Mouse (Mus musculus): ENCODE measurements around the gene AC134908.4.

AC134908.4 gene

GRCm38 (mm10) chr17:25806507-25806906 lies 11.0 kb upstream of the AC134908.4 start:
- no peak for DNase-seq

- DNase-seq, result peak; percentile 52
Measured at GRCm38 (mm10) chr17:25802825-25803517, 7.5 kb upstream of the AC134908.4 start.

- DNase-seq, result peak; percentile 82
Measured at GRCm38 (mm10) chr17:25801029-25801428, 5.6 kb upstream of the AC134908.4 start.

- DNase-seq, result peak; percentile 94
Measured at GRCm38 (mm10) chr17:25796951-25797369, 1.5 kb upstream of the AC134908.4 start, which contains the start of gene Metrn. TSS of gene Metrn (minus strand) at chr17:25797136.

GRCm38 (mm10) chr17:25796211-25796771 lies 832 bp upstream of the AC134908.4 start:
- DNase-seq, result peak; percentile 25

- no peak for DNase-seq
Measured at GRCm38 (mm10) chr17:25794998-25795397, 461 bp downstream of the AC134908.4 start.

GRCm38 (mm10) chr17:25794197-25794596 lies 1.3 kb downstream of the AC134908.4 start:
- no peak for DNase-seq

GRCm38 (mm10) chr17:25792615-25793014 lies 2.8 kb downstream of the AC134908.4 start, which contains the start of gene Fam173a:
TSS of gene Fam173a (minus strand) at chr17:25792901.
- peak; percentile 92 for DNase-seq

GRCm38 (mm10) chr17:25791843-25792527 lies 3.5 kb downstream of the AC134908.4 start:
- DNase-seq, result peak; percentile 94

- no peak for DNase-seq
Measured at GRCm38 (mm10) chr17:25791320-25791842, 4.1 kb downstream of the AC134908.4 start.

- no peak for DNase-seq
Measured at GRCm38 (mm10) chr17:25786781-25787504, 8.5 kb downstream of the AC134908.4 start.

- DNase-seq, result no peak
Measured at GRCm38 (mm10) chr17:25786280-25786679, 9.2 kb downstream of the AC134908.4 start, which contains the start of gene Ccdc78. TSS of gene Ccdc78 (plus strand) at chr17:25786580.

GRCm38 (mm10) chr17:25785281-25785745 lies 10.1 kb downstream of the AC134908.4 start, which contains the start of gene Haghl:
TSS of gene Haghl (minus strand) at chr17:25785673.
- peak; percentile 96 for DNase-seq

- DNase-seq, result no peak
Measured at GRCm38 (mm10) chr17:25783861-25784574, 11.4 kb downstream of the AC134908.4 start.

GRCm38 (mm10) chr17:25783086-25783485 lies 12.4 kb downstream of the AC134908.4 start:
- no peak for DNase-seq

GRCm38 (mm10) chr17:25781339-25781738 lies 14.1 kb downstream of the AC134908.4 start:
- no peak for DNase-seq

GRCm38 (mm10) chr17:25777948-25778347 lies 17.5 kb downstream of the AC134908.4 start:
- no peak for DNase-seq

- no peak for DNase-seq
Measured at GRCm38 (mm10) chr17:25775318-25776062, 20.0 kb downstream of the AC134908.4 start.

GRCm38 (mm10) chr17:25773549-25774120 lies 21.8 kb downstream of the AC134908.4 start, which contains the start of gene Narfl:
TSS of gene Narfl (plus strand) at chr17:25773776.
- DNase-seq, result peak; percentile 97

- no peak for DNase-seq
Measured at GRCm38 (mm10) chr17:25769331-25769730, 26.1 kb downstream of the AC134908.4 start.

GRCm38 (mm10) chr17:25765886-25766285 lies 29.6 kb downstream of the AC134908.4 start:
- no peak for DNase-seq

All from lung, postnatal 10 days (tissue).